Mouse (Mus musculus) CH12.LX (cell line): ENCODE measurements around the gene Batf. TPM values are rescaled to one million over a fixed set of nuclear protein-coding genes. Genes with fewer than 3 reads are reported as not detected.

ENCODE experiments used
- DNase-seq: peaks from one replicate; pipeline ENCODE4 v3.0.0-alpha.2; 2013; ENCODE audit errors: extremely low read depth
- H3K27ac ChIP-seq: 2 replicates; pipeline ENCODE4 v1.5.1; 2012; ENCODE audit warnings: low read depth, mild to moderate bottlenecking, control low read depth, moderate library complexity; ENCODE audit not compliant: insufficient read depth
- H3K27me3 ChIP-seq: replicated peaks from 2 replicates; pipeline ENCODE3; 2012; ENCODE audit warnings: inconsistent platforms
- H3K36me3 ChIP-seq, 2 experiments: replicated peaks in 1 of 2; 2 replicates each; pipeline versions ENCODE3 to v1.6.1; 2012; ENCODE audit warnings: inconsistent platforms in 1 of 2, low read length in 1 of 2, mild to moderate bottlenecking in 1 of 2, mixed read lengths in 1 of 2, moderate library complexity in 1 of 2; ENCODE audit not compliant: control insufficient read depth in 1 of 2, insufficient read depth in 1 of 2
- H3K4me1 ChIP-seq, 2 experiments: 2 replicates each; pipeline ENCODE4 v1.6.1; 2012; ENCODE audit warnings: inconsistent platforms in 1 of 2, moderate library complexity in 1 of 2; ENCODE audit not compliant: insufficient read depth in 2 of 2, control insufficient read depth in 1 of 2
- H3K4me2 ChIP-seq: 2 replicates; pipeline ENCODE4 v1.6.1; 2012; ENCODE audit warnings: low read depth, mild to moderate bottlenecking, control low read depth; ENCODE audit not compliant: poor library complexity, insufficient read depth, severe bottlenecking
- H3K4me3 ChIP-seq, 3 experiments: fragments of 150-350 bp in 1 of 3; sonication (generic) in 1 of 3; replicated peaks in 1 of 3; 2 replicates each; pipeline versions ENCODE3 to v1.5.1; 2011 to 2012; ENCODE audit warnings: low read depth in 2 of 3, low read length in 2 of 3, mild to moderate bottlenecking in 2 of 3, moderate library complexity in 2 of 3, control low read depth in 1 of 3, improper control_type of control experiment in 1 of 3, inconsistent platforms in 1 of 3, mixed read lengths in 1 of 3; ENCODE audit not compliant: poor library complexity in 1 of 3
- H3K79me2 ChIP-seq: replicated peaks from 2 replicates; pipeline ENCODE4 v1.6.1; 2012; ENCODE audit warnings: mild to moderate bottlenecking, moderate library complexity; ENCODE audit not compliant: control insufficient read depth, poor library complexity, insufficient read depth, severe bottlenecking; ENCODE audit errors: extremely low read depth
- H3K9ac ChIP-seq: 2 replicates; pipeline ENCODE4 v1.6.1; 2012; ENCODE audit warnings: low read depth, mild to moderate bottlenecking, control low read depth, moderate library complexity; ENCODE audit not compliant: insufficient read depth
- H3K9me3 ChIP-seq: replicated peaks from 2 replicates; pipeline ENCODE3; 2012; ENCODE audit warnings: low read length, inconsistent platforms, mixed read lengths
- BHLHE40 ChIP-seq: IDR thresholded peaks from 2 replicates; pipeline ENCODE4 v1.6.1; 2011; ENCODE audit warnings: mild to moderate bottlenecking, low read depth, low read length, improper control_type of control experiment
- CHD1 ChIP-seq: IDR thresholded peaks from 2 replicates; pipeline ENCODE4 v1.6.1; 2012; ENCODE audit warnings: low read depth, low read length, improper control_type of control experiment, inconsistent platforms
- CHD2 ChIP-seq: IDR thresholded peaks from 2 replicates; pipeline ENCODE4 v1.6.1; 2011; ENCODE audit warnings: low read length, improper control_type of control experiment
- CTCF ChIP-seq, 2 experiments: IDR thresholded peaks in 1 of 2; conservative IDR thresholded peaks in 1 of 2; 2 replicates each; pipeline ENCODE4 v1.5.1; 2011 to 2012; ENCODE audit warnings: low read depth in 2 of 2, low read length in 2 of 2, improper control_type of control experiment in 1 of 2, inconsistent platforms in 1 of 2, mild to moderate bottlenecking in 1 of 2, moderate library complexity in 1 of 2
- E2F4 ChIP-seq: IDR thresholded peaks from 2 replicates; pipeline ENCODE4 v1.6.1; 2011; ENCODE audit warnings: low read depth, low read length, improper control_type of control experiment; ENCODE audit not compliant: insufficient replicate concordance
- ELF1 ChIP-seq: IDR thresholded peaks from 2 replicates; pipeline ENCODE4 v1.6.1; 2014; ENCODE audit warnings: low read depth, mild to moderate bottlenecking, inconsistent platforms, low read length, improper control_type of control experiment
- EP300 ChIP-seq: IDR thresholded peaks from 2 replicates; pipeline ENCODE4 v1.6.1; 2011; ENCODE audit warnings: low read length, improper control_type of control experiment
- ETS1 ChIP-seq: conservative IDR thresholded peaks from 2 replicates; pipeline ENCODE4 v1.6.1; 2012; ENCODE audit warnings: low read depth, mild to moderate bottlenecking, inconsistent platforms, low read length, improper control_type of control experiment, moderate library complexity
- GABPA ChIP-seq: IDR thresholded peaks from 2 replicates; pipeline ENCODE4 v1.6.1; 2012; ENCODE audit warnings: low read depth, low read length, improper control_type of control experiment, inconsistent platforms; ENCODE audit not compliant: insufficient replicate concordance
- HCFC1 ChIP-seq: IDR thresholded peaks from 2 replicates; pipeline ENCODE4 v1.6.1; 2012; ENCODE audit warnings: low read depth, mild to moderate bottlenecking, inconsistent platforms, low read length, improper control_type of control experiment
- IRF4 ChIP-seq: IDR thresholded peaks from 2 replicates; pipeline ENCODE4 v1.6.1; 2014; ENCODE audit warnings: low read depth, mild to moderate bottlenecking, inconsistent platforms, low read length, improper control_type of control experiment
- JUN ChIP-seq: IDR thresholded peaks from 2 replicates; pipeline ENCODE4 v1.6.1; 2011; ENCODE audit warnings: low read depth, mild to moderate bottlenecking, low read length, improper control_type of control experiment, moderate library complexity; ENCODE audit not compliant: insufficient read depth
- JUND ChIP-seq: conservative IDR thresholded peaks from 2 replicates; pipeline ENCODE4 v1.6.1; 2011; ENCODE audit warnings: low read depth, low read length, improper control_type of control experiment
- KAT2A ChIP-seq: IDR thresholded peaks from 2 replicates; pipeline ENCODE4 v1.6.1; 2012; ENCODE audit warnings: low read length, improper control_type of control experiment, inconsistent platforms; ENCODE audit not compliant: insufficient replicate concordance
- MAFK ChIP-seq: IDR thresholded peaks from 2 replicates; pipeline ENCODE4 v1.6.1; 2011; ENCODE audit warnings: low read length, improper control_type of control experiment; ENCODE audit not compliant: insufficient replicate concordance
- MAX ChIP-seq: IDR thresholded peaks from 2 replicates; pipeline ENCODE4 v1.6.1; 2011; ENCODE audit warnings: low read length, improper control_type of control experiment
- MAZ ChIP-seq: IDR thresholded peaks from 2 replicates; pipeline ENCODE4 v1.6.1; 2012; ENCODE audit warnings: low read depth, mild to moderate bottlenecking, inconsistent platforms, low read length, improper control_type of control experiment, moderate library complexity
- MEF2A ChIP-seq: IDR thresholded peaks from 2 replicates; pipeline ENCODE4 v1.6.1; 2014; ENCODE audit warnings: low read depth, mild to moderate bottlenecking, inconsistent platforms, low read length, improper control_type of control experiment, borderline replicate concordance
- MXI1 ChIP-seq: IDR thresholded peaks from 2 replicates; pipeline ENCODE4 v1.6.1; 2011; ENCODE audit warnings: mild to moderate bottlenecking, low read depth, low read length, improper control_type of control experiment
- MYC ChIP-seq: IDR thresholded peaks from 2 replicates; pipeline ENCODE4 v1.6.1; 2011; ENCODE audit warnings: low read depth, mild to moderate bottlenecking, improper control_type of control experiment, low read length
- NELFE ChIP-seq: IDR thresholded peaks from 2 replicates; pipeline ENCODE4 v1.6.1; 2011; ENCODE audit warnings: low read depth, low read length, improper control_type of control experiment
- NRF1 ChIP-seq: IDR thresholded peaks from 2 replicates; pipeline ENCODE4 v1.6.1; 2014; ENCODE audit warnings: low read depth, mild to moderate bottlenecking, inconsistent platforms, low read length, improper control_type of control experiment, moderate library complexity
- PAX5 ChIP-seq: IDR thresholded peaks from 2 replicates; pipeline ENCODE4 v1.6.1; 2012; ENCODE audit warnings: low read length, inconsistent platforms, mixed read lengths
- POLR2A ChIP-seq: IDR thresholded peaks from 2 replicates; pipeline ENCODE4 v1.6.1; 2011; ENCODE audit warnings: low read depth, mild to moderate bottlenecking, improper control_type of control experiment, low read length
- POLR2AphosphoS2 ChIP-seq: IDR thresholded peaks from 2 replicates; pipeline ENCODE4 v1.6.1; 2011; ENCODE audit warnings: low read depth, low read length, improper control_type of control experiment
- RAD21 ChIP-seq: IDR thresholded peaks from 2 replicates; pipeline ENCODE4 v1.6.1; 2011; ENCODE audit warnings: low read depth, mild to moderate bottlenecking, low read length, improper control_type of control experiment, moderate library complexity
- RCOR1 ChIP-seq: conservative IDR thresholded peaks from 2 replicates; pipeline ENCODE4 v1.6.1; 2012; ENCODE audit warnings: low read depth, mild to moderate bottlenecking, inconsistent platforms, low read length, improper control_type of control experiment
- SIN3A ChIP-seq: IDR thresholded peaks from 2 replicates; pipeline ENCODE4 v1.6.1; 2012; ENCODE audit warnings: low read length, improper control_type of control experiment, inconsistent platforms
- SMC3 ChIP-seq: IDR thresholded peaks from 2 replicates; pipeline ENCODE4 v1.6.1; 2011; ENCODE audit warnings: low read depth, low read length, improper control_type of control experiment
- TBP ChIP-seq: conservative IDR thresholded peaks from 2 replicates; pipeline ENCODE4 v1.6.1; 2011; ENCODE audit warnings: low read depth, low read length, improper control_type of control experiment
- TCF12 ChIP-seq: IDR thresholded peaks from 2 replicates; pipeline ENCODE4 v1.6.1; 2014; ENCODE audit warnings: low read depth, mild to moderate bottlenecking, inconsistent platforms, low read length, improper control_type of control experiment
- UBTF ChIP-seq: IDR thresholded peaks from 2 replicates; pipeline ENCODE4 v1.6.1; 2012; ENCODE audit warnings: low read depth, mild to moderate bottlenecking, inconsistent platforms, low read length, improper control_type of control experiment, moderate library complexity
- USF1 ChIP-seq: IDR thresholded peaks from 2 replicates; pipeline ENCODE4 v1.6.1; 2014; ENCODE audit warnings: low read depth, mild to moderate bottlenecking, inconsistent platforms, low read length, improper control_type of control experiment
- USF2 ChIP-seq: conservative IDR thresholded peaks from 2 replicates; pipeline ENCODE4 v1.6.1; 2011; ENCODE audit warnings: low read depth, low read length, improper control_type of control experiment
- ZC3H11A ChIP-seq: IDR thresholded peaks from 2 replicates; pipeline ENCODE4 v1.6.1; 2012; ENCODE audit warnings: low read depth, mild to moderate bottlenecking, inconsistent platforms, low read length, improper control_type of control experiment
- ZKSCAN1 ChIP-seq: IDR thresholded peaks from 2 replicates; pipeline ENCODE4 v1.6.1; 2012; ENCODE audit warnings: low read depth, inconsistent platforms, low read length, improper control_type of control experiment, borderline replicate concordance
- ZMIZ1 ChIP-seq: IDR thresholded peaks from 2 replicates; pipeline ENCODE4 v1.6.1; 2012; ENCODE audit warnings: low read depth, mild to moderate bottlenecking, inconsistent platforms, low read length, improper control_type of control experiment
- ZNF384 ChIP-seq: IDR thresholded peaks from 2 replicates; pipeline ENCODE4 v1.6.1; 2012; ENCODE audit warnings: low read depth, low read length, improper control_type of control experiment, inconsistent platforms
- dilution Hi-C: fragments of 300-500 bp; cut with MboI; formaldehyde crosslinking; loops from 2 replicates; pipeline ENCODE4 v1.14.3; 2020; ENCODE audit warnings: low sequenced_read_pairs; ENCODE audit not compliant: extremely low pct_unique_long_range_greater_than_20kb, extremely low pct_ligation_motif_present
- in situ Hi-C: fragments of 300-500 bp; cut with MboI; formaldehyde crosslinking; loops from 3 replicates; pipeline ENCODE4 v1.14.3; 2019; ENCODE audit warnings: low sequenced_read_pairs, low pct_ligation_motif_present, low pct_unique_long_range_greater_than_20kb, mixed read lengths
- polyA plus RNA-seq: library from polyadenylated mRNA; unstranded; fragments of >175 nt; gene quantifications from 2 replicates; pipeline ENCODE4 v1.2.1, GENCODE M21; 2012; ENCODE audit warnings: low read depth; ENCODE audit not compliant: insufficient read length
- total RNA-seq, 2 experiments: library from RNA; depleted of rRNA; stranded (reverse); fragments of 300-350 nt in 1 of 2; fragments of >200 nt in 1 of 2; gene quantifications; 2 replicates each; pipeline ENCODE4 v1.2.3; 2012 to 2014

The Batf gene
- total and polyA plus RNA-seq, 3 experiments: 89.2 to 137 (median 128) TPM

- peak overlapping the region; percentile 94; the same call in 1 of the 2 replicates for H3K9ac ChIP-seq
- TF ChIP-seq IRF4 (0 out of 2 replicates have a peak, but pooled peaks have one; percentile 29), NRF1 (no peak), POLR2A (no peak), CHD1 (no peak), NELFE (no peak), EP300 (no peak), KAT2A (no peak), POLR2AphosphoS2 (no peak), E2F4 (no peak), PAX5 (no peak), MAZ (no peak), ZKSCAN1 (no peak), MYC (no peak), ZMIZ1 (no peak), GABPA (no peak), ZNF384 (no peak), ETS1 (no peak), SMC3 (peak; percentile 87), MAFK (no peak), TCF12 (no peak), MAX (no peak), TBP (no peak), HCFC1 (no peak), SIN3A (peak; percentile 80), ELF1 (no peak), BHLHE40 (no peak), ZC3H11A (peak; percentile 42), USF2 (no peak), UBTF (no peak), JUND (no peak), JUN (no peak), RAD21 (peak; percentile 90), RCOR1 (no peak), USF1 (no peak), MEF2A (no peak), CHD2 (no peak), CTCF (conservative IDR thresholded peaks at IDR 0.05 in 1 of 2, IDR thresholded peaks at IDR 0.05 in 1 of 2; ENCODE audit: low read depth in 2 of 2, low read length in 2 of 2) (peak; percentile 41 to 89), MXI1 (peak; percentile 53; the same call in 1 of the 2 replicates)
- peaks cover 49% of the 10 kb centered on the region for H3K79me2 ChIP-seq
- peak overlapping the region; percentile 77 to 97 (median 88) for H3K4me3 ChIP-seq
- dilution Hi-C loops: no loop called here
- no peaks in the 10 kb centered on the region for H3K27me3 ChIP-seq
- in situ Hi-C loops: loop anchor here (5.0 kb wide), 2 partner anchors 39 to 134 kb away; partner anchors contain the start of genes Erg28 and Ttll5
- peak overlapping the region; percentile 94; the same call in 1 of the 2 replicates for H3K27ac ChIP-seq
- H3K36me3 ChIP-seq: peaks cover 33 to 40% of the 10 kb centered on the region in 2 experiments
- peaks cover 22 to 66% of the 10 kb centered on the region in 2 experiments for H3K4me1 ChIP-seq
- H3K4me2 ChIP-seq: peak overlapping the region; percentile 91
- peak; percentile 76 for DNase-seq
- H3K9me3 ChIP-seq: no peaks in the 10 kb centered on the region
Measured at GRCm38 (mm10) chr12:85687846-85688245, 1.4 kb downstream of the Batf start.
